Mouse (Mus musculus): ENCODE measurements around the gene Wdr20. TPM values are rescaled to one million over a fixed set of nuclear protein-coding genes. Genes with fewer than 3 reads are reported as not detected.

Wdr20 gene
- polyA plus RNA-seq, 1 experiment from 2014 or later: 24.5 TPM

DNA sequence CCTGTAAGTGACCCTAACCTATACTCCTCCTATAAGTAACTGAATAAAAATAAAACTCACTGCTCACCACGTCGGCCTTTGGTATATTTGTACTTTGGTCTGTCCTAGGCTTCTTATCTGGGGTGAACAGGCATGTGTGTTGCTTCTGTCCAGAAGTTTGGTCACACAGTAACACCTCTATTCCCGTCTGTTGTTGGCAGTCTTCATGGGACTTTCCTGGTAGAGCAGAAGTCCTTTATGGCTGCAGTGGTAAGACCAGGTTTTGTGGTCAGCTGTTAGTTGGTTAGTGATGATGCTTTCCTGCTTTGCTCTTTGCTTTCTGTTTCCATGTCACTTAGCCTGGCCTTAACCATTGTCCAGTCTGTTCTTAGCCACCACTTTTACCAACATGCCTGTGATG, 19.4 kb downstream of the Wdr20 start:
- Histone ChIP-seq H3K9me3 (replicated peaks) (no peaks in the 10 kb centered on the region), H3K27ac (replicated peaks) (no peak overlapping the region), H3K27me3 (no peaks in the 10 kb centered on the region), H3K4me1 (no peaks in the 10 kb centered on the region), H3K4me3 (replicated peaks) (no peak overlapping the region), H3K9ac (no peak overlapping the region), H3K4me2 (replicated peaks) (no peak overlapping the region), H3K36me3 (peaks cover 15% of the 10 kb centered on the region)
- no peak for ATAC-seq (ENCODE audit: insufficient number of reproducible peaks, low FRiP score, low TSS enrichment, low read depth)
- 87% methylated on average over 3 of the region's 3 CpGs for WGBS

DNA sequence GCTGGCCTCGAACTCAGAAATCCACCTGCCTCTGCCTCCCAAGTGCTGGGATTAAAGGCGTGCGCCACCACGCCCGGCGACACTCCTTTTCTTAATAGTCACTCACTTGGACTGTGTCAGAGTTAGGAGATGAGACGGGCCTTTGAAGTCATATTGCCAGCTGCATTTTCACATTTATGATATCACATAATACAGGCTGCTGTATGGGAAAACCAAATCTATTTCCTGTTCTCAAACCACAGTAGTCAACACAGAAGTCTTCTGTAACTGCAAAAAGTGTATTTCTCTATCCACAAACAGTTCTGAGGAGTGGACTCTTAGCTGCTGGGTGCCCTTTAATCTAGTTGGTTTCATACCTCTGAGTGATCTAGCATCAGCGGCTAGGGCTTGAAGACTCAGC, 21.2 kb downstream of the Wdr20 start:
- no peak for ATAC-seq (ENCODE audit: insufficient number of reproducible peaks, low FRiP score, low TSS enrichment, low read depth)
- H3K27me3 ChIP-seq: no peaks in the 10 kb centered on the region
- H3K36me3 ChIP-seq: peaks cover 13% of the 10 kb centered on the region
- no peak overlapping the region for H3K4me3 ChIP-seq (replicated peaks)
- no peaks in the 10 kb centered on the region for H3K9me3 ChIP-seq (replicated peaks)
- 96% methylated on average over 8 of the region's 8 CpGs for WGBS
- no peak overlapping the region for H3K27ac ChIP-seq (replicated peaks)
- no peak overlapping the region for H3K9ac ChIP-seq
- H3K4me1 ChIP-seq: no peaks in the 10 kb centered on the region
- H3K4me2 ChIP-seq (replicated peaks): no peak overlapping the region

DNA sequence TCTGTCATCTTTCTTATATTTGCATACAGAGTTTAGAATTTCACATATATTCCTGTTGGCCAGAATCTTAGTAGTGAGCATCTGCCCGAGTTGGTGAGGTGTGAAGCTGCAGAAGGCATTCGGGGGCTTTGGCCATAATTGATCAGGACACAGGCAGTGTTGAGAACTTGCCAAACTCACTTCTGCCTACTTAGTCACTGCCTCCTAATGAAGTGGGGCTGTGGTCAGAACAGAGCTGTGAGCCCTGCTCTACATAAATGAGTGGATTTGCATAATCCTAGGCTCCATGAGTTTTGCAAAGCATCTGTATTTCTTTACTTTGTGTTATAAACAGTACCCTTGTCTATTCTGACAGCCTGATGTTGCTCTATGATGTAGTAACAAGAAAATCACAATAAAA, 24.6 kb downstream of the Wdr20 start:
- no peak overlapping the region for H3K4me2 ChIP-seq (replicated peaks)
- ATAC-seq (ENCODE audit: insufficient number of reproducible peaks, low FRiP score, low TSS enrichment, low read depth): no peak
- 81% methylated on average over 2 of the region's 2 CpGs for WGBS
- no peak overlapping the region for H3K27ac ChIP-seq (replicated peaks)
- H3K9ac ChIP-seq: no peak overlapping the region
- no peaks in the 10 kb centered on the region for H3K36me3 ChIP-seq
- H3K9me3 ChIP-seq (replicated peaks): no peaks in the 10 kb centered on the region
- H3K4me3 ChIP-seq (replicated peaks): no peak overlapping the region
- H3K27me3 ChIP-seq: no peaks in the 10 kb centered on the region
- no peaks in the 10 kb centered on the region for H3K4me1 ChIP-seq

DNA sequence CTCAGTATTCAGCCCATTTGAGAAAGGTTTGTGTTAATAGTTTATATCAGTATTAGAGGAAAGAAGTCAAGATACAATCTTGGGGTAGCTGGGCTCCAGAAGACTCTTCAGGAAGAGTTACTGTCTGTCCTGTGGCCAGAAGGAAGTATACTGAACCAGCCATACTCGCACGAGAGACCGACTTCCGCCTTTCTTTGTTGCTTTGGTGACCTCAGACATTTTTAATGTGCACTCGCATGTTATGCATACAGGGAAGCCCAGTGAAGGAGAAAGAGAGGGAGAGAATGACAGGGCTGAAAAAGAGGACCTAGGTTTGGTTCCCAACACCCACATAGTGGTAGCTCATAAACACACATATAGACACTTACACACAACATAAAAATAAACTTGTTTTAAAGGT, 26.8 kb downstream of the Wdr20 start:
- no peak overlapping the region for H3K4me2 ChIP-seq (replicated peaks)
- H3K4me3 ChIP-seq (replicated peaks): no peak overlapping the region
- H3K4me1 ChIP-seq: 0 out of 2 replicates have a peak, but pooled peaks cover 5% of the 10 kb centered on the region
- H3K27ac ChIP-seq (replicated peaks): no peak overlapping the region
- H3K9ac ChIP-seq: no peak overlapping the region
- H3K9me3 ChIP-seq (replicated peaks): no peaks in the 10 kb centered on the region
- no peaks in the 10 kb centered on the region for H3K27me3 ChIP-seq
- no peaks in the 10 kb centered on the region for H3K36me3 ChIP-seq
- 89% methylated on average over 5 of the region's 5 CpGs for WGBS
- no peak for ATAC-seq (ENCODE audit: insufficient number of reproducible peaks, low FRiP score, low TSS enrichment, low read depth)

DNA sequence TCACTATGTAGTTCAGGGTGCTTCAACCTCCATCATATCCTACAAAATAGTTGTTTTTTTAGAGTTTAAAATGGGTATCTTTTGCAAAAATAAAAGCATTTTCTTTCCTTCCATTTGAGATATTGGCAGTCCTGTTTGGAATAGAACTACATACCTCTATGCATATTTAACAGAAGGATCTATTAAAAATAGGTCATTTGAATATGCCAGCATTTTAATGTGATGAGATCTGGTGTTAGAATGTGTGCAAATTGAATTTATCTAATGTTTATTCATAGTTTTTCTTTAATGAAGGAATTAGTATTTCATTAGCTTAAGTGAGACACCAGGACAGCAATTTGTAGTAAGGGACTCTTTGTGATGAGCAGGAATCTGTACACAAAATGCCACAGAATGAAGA, 30.8 kb downstream of the Wdr20 start:
- ATAC-seq (ENCODE audit: insufficient number of reproducible peaks, low FRiP score, low TSS enrichment, low read depth): no peak
- Histone ChIP-seq H3K4me1 (0 out of 2 replicates have a peak, but pooled peaks cover 5% of the 10 kb centered on the region), H3K9me3 (replicated peaks) (no peaks in the 10 kb centered on the region), H3K4me2 (replicated peaks) (no peak overlapping the region), H3K36me3 (no peaks in the 10 kb centered on the region), H3K27me3 (no peaks in the 10 kb centered on the region), H3K9ac (no peak overlapping the region), H3K4me3 (replicated peaks) (no peak overlapping the region), H3K27ac (replicated peaks) (no peak overlapping the region)

DNA sequence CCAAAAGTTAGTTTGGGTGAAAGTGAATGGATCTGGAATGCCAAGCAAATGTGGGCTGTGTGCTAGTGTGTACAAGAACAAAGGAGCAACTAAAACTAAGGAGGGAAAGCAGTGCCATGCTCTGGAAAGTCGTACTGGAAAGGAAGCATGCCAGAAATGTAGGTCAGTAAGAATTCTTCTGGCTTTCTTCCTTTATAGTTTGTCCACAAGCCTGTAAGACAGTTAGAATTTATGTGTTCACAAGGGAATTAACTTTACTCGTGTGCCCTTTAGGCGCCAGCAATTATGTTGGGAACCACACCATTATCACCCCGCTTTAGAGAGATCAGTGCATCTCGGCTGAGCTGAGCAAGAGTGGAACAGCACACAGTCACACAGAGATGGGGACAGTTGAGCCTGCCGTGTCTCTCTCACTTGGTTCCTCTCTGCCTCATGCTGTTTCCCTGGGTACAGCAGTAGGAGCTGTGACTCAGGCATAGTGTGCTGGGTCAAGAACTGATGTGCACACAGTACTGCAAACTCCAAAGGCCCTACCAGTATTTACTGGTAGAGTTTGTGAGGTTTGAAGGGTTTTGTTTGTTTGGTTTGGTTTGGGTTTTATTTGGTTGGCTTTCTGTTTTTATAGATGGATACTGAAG, 32.0 kb downstream of the Wdr20 start:
- no peaks in the 10 kb centered on the region for H3K36me3 ChIP-seq
- H3K4me3 ChIP-seq (replicated peaks): no peak overlapping the region
- H3K9ac ChIP-seq: no peak overlapping the region
- H3K27me3 ChIP-seq: no peaks in the 10 kb centered on the region
- H3K27ac ChIP-seq (replicated peaks): no peak overlapping the region
- H3K4me2 ChIP-seq (replicated peaks): no peak overlapping the region
- H3K4me1 ChIP-seq: 0 out of 2 replicates have a peak, but pooled peaks cover 5% of the 10 kb centered on the region
- H3K9me3 ChIP-seq (replicated peaks): no peaks in the 10 kb centered on the region
- no peak for ATAC-seq (ENCODE audit: insufficient number of reproducible peaks, low FRiP score, low TSS enrichment, low read depth)
- WGBS: 61% methylated on average over 6 of the region's 6 CpGs

DNA sequence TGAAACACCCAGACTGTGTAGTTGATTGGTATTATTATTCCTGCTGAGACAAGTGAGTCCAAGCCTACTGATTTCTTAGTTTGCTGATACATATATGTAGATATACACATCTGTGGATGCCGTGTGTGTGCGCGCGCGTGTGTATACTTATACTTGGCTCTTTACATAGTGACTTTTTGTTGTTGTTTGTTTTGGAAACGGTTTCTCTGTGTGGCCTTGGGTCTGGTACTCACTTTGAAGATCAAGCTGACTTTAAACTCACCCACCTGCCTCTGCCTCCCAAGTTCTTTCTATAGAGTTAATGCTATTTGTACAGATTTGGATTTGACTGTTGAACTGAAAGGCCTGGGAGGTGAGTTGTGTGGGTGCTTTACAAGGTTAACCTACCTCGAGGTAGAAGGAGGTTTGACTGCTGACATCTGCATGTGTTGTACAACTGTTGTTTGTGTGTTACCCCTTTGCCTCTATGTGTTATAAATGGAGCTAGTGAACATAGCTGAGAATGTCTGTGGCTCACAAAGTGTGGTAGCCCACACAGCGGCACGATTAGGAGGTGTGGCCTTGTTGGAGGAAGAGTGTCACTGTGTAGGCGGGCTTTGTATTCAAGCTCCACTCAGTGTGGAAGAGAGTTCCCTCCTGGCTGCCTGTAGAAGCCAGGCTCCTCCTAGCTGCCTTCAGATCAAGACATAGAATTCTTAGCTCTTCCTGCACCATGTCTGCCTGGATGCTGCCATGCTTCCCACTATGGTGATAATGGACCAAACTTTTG, 32.9 kb downstream of the Wdr20 start:
- Histone ChIP-seq H3K4me1 (0 out of 2 replicates have a peak, but pooled peaks cover 5% of the 10 kb centered on the region), H3K4me2 (replicated peaks) (no peak overlapping the region), H3K27ac (replicated peaks) (no peak overlapping the region), H3K9me3 (replicated peaks) (no peaks in the 10 kb centered on the region), H3K9ac (no peak overlapping the region), H3K4me3 (replicated peaks) (no peak overlapping the region), H3K27me3 (no peaks in the 10 kb centered on the region), H3K36me3 (no peaks in the 10 kb centered on the region)
- ATAC-seq (ENCODE audit: insufficient number of reproducible peaks, low FRiP score, low TSS enrichment, low read depth): no peak
- WGBS: 88% methylated on average over 10 of the region's 10 CpGs

DNA sequence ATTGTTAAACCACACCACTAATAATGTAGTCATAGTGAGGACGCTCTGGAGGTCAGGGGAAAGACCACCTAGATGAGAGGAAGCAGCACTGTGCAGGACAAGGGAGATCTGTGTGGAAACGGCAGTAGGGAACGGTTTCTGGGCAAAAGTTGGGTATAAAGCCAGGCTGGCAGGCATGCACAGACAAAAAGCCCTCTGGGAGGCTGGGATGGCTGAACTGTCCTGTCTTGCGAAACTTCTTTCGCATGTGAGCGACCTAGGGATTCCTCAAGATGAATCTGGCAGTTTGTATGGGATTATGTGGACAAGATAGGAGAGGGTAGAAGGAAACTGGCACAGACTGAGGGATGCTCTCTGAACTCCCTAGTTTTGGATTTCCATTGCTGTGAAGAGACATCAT, 34.2 kb downstream of the Wdr20 start:
- ATAC-seq (ENCODE audit: insufficient number of reproducible peaks, low FRiP score, low TSS enrichment, low read depth): no peak
- H3K4me1 ChIP-seq: 0 out of 2 replicates have a peak, but pooled peaks cover 10% of the 10 kb centered on the region
- H3K4me2 ChIP-seq (replicated peaks): no peak overlapping the region
- H3K9me3 ChIP-seq (replicated peaks): no peaks in the 10 kb centered on the region
- H3K27me3 ChIP-seq: no peaks in the 10 kb centered on the region
- 84% methylated on average over 6 of the region's 6 CpGs for WGBS
- no peak overlapping the region for H3K27ac ChIP-seq (replicated peaks)
- H3K9ac ChIP-seq: no peak overlapping the region
- no peak overlapping the region for H3K4me3 ChIP-seq (replicated peaks)
- no peaks in the 10 kb centered on the region for H3K36me3 ChIP-seq

DNA sequence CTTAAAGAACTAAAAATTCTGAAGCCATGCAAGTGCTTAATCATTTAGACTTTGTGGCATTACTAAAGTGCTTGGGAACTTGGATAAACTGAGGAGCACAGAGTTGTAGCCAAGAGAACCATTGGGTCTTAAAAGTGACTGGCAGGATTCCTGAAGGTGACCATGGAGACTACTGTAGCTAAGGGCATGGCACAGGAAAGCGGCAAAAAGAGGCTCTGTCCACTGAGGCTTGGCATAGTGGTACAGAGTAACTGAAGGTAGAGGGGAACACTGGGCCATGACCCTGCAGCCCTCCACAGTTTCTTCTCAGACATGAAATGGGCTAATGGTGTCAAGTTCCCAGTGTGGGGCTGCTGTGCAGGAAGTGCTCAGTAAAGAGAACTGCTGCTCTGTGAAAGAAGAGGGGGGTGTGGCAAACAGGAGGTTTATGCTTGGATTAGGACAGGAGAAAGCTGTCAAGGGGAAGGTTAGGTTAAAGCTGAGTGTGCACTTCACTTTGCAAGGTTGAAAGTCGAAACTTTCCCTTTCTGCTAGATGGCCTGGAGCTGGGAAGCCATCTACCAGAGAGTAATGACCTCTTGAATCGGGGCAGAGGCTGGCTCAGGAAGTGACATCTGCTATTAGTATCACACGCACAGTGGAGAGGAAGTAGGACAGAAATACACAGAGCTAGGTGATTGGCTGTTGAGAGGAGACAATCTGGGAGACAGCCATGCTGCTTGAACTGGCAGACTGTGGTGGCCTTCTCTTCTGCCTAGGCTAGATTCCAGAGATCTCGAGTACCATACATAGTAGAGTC, 38.1 kb downstream of the Wdr20 start:
- H3K36me3 ChIP-seq: peaks cover 7% of the 10 kb centered on the region; the same call in 1 of the 2 replicates
- 58% methylated on average over 5 of the region's 5 CpGs for WGBS
- no peaks in the 10 kb centered on the region for H3K9me3 ChIP-seq (replicated peaks)
- H3K9ac ChIP-seq: no peak overlapping the region
- no peak overlapping the region for H3K4me2 ChIP-seq (replicated peaks)
- H3K4me3 ChIP-seq (replicated peaks): no peak overlapping the region
- 0 out of 2 replicates have a peak, but pooled peaks cover 5% of the 10 kb centered on the region for H3K4me1 ChIP-seq
- no peak for ATAC-seq (ENCODE audit: insufficient number of reproducible peaks, low FRiP score, low TSS enrichment, low read depth)
- no peak overlapping the region for H3K27ac ChIP-seq (replicated peaks)
- H3K27me3 ChIP-seq: no peaks in the 10 kb centered on the region

DNA sequence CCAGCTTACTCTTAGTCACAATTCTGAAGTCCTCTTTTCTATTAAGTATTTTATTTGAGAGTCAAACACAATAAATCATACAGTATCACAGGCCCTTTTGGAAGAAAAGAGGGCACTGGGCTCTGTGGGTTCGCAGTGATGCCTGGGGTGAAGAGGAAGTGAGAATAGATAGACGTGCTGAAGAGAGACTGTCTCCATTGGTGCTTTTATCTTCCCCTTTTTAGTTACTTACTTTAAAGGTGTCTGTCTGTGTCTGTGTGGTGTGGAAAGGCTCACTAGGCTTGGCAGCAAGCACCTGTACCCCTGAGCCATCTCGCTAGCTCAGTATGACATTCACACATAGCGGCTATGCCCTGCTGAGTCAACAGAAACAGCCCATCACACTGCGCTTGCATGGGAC, 40.1 kb downstream of the Wdr20 start:
- no peak for ATAC-seq (ENCODE audit: insufficient number of reproducible peaks, low FRiP score, low TSS enrichment, low read depth)
- H3K9ac ChIP-seq: no peak overlapping the region

DNA sequence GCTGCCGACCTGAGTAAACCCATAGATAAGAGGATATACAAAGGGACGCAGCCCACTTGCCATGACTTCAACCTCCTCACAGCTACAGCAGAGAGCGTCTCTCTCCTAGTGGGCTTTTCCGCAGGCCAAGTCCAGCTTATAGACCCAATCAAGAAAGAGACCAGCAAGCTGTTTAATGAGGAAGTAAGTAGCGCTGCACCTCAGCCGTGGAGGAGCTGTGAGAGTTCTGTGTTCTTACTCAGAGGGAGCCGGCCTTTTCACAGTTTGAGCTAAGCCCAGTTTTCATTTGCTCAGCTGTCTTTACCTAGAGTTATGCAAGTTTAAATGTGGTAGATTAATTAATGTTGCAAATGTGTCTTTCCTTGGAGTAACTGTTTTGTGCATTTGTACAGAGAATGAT, 41.6 kb downstream of the Wdr20 start:
- Histone ChIP-seq H3K27ac (replicated peaks) (no peak overlapping the region), H3K9me3 (replicated peaks) (no peaks in the 10 kb centered on the region), H3K4me1 (0 out of 2 replicates have a peak, but pooled peaks cover 5% of the 10 kb centered on the region), H3K36me3 (peaks cover 24% of the 10 kb centered on the region), H3K9ac (no peak overlapping the region), H3K27me3 (no peaks in the 10 kb centered on the region), H3K4me2 (replicated peaks) (no peak overlapping the region), H3K4me3 (replicated peaks) (no peak overlapping the region)
- no peak for ATAC-seq (ENCODE audit: insufficient number of reproducible peaks, low FRiP score, low TSS enrichment, low read depth)
- 84% methylated on average over 7 of the region's 7 CpGs for WGBS

More for the DNA sequence above, 40.1 kb downstream of the Wdr20 start:
- H3K4me2 ChIP-seq (replicated peaks): no peak overlapping the region
- 82% methylated on average over 5 of the region's 5 CpGs for WGBS
- H3K9me3 ChIP-seq (replicated peaks): no peaks in the 10 kb centered on the region
- 0 out of 2 replicates have a peak, but pooled peaks cover 5% of the 10 kb centered on the region for H3K4me1 ChIP-seq
- H3K27me3 ChIP-seq: no peaks in the 10 kb centered on the region
- peaks cover 21% of the 10 kb centered on the region for H3K36me3 ChIP-seq
- H3K27ac ChIP-seq (replicated peaks): no peak overlapping the region
- H3K4me3 ChIP-seq (replicated peaks): no peak overlapping the region

Data from embryonic facial prominence, embryonic 15.5 days (tissue).